Mouse (Mus musculus) spleen, adult 2 months (tissue): ENCODE measurements around the gene Tsg101.
"Not testable (repeated sequence)": the region's sequence is repeated elsewhere in the genome, so short reads cannot be mapped to it uniquely, and the experiment has no call there.

Source experiments
- CTCF ChIP-seq: fragments of 200-500 bp; IDR thresholded peaks from 2 replicates; pipeline ENCODE4 v1.5.1; 2011; ENCODE audit warnings: mild to moderate bottlenecking, inconsistent platforms; ENCODE audit not compliant: insufficient read depth, insufficient read length, insufficient replicate concordance; ENCODE audit errors: extremely low read depth
- POLR2A ChIP-seq: fragments of 200-500 bp; IDR thresholded peaks from 2 replicates; pipeline ENCODE4 v1.6.1; 2011; ENCODE audit warnings: low read depth, low read length, inconsistent platforms

DNA sequence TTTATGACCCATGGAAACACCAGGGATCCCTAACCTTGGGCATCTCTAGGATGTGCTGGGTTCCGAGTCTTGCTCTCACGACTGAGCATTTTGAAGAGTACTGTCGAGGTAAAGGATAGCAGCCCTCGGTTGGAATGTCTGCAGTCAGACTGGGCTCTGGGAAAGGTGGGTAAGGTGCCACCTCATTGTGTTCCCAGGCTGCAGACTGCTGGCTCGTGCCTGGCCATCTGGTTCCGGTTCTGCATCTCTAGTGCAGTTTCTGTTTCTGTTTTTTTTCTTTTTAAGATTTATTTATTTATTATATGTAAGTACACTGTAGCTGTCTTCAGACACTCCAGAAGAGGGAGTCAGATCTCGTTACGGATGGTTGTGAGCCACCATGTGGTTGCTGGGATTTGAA lies 37.8 kb downstream of the Tsg101 start:
- not testable (repeated sequence) for TF ChIP-seq POLR2A, CTCF
